Mouse (Mus musculus) megakaryocyte, embryonic 14.5 days (primary cell): Measurements from ENCODE around the gene Gm3047. TPM values are rescaled to one million over a fixed set of nuclear protein-coding genes. Genes with fewer than 3 reads are reported as not detected.
"Not testable (repeated sequence)": the region's sequence is repeated elsewhere in the genome, so short reads cannot be mapped to it uniquely, and the experiment has no call there.

Experiments used
- H3K27me3 ChIP-seq: replicated peaks from 2 replicates; pipeline ENCODE3; 2012; ENCODE audit warnings: inconsistent platforms
- H3K36me3 ChIP-seq: replicated peaks from 2 replicates; pipeline ENCODE3; 2012; ENCODE audit warnings: low read length, inconsistent platforms, mixed read lengths
- H3K4me1 ChIP-seq: 2 replicates; pipeline ENCODE4 v1.6.1; 2012; ENCODE audit warnings: inconsistent platforms
- H3K4me3 ChIP-seq: replicated peaks from 2 replicates; pipeline ENCODE3; 2012; ENCODE audit warnings: moderate library complexity, mild to moderate bottlenecking, inconsistent platforms
- H3K9me3 ChIP-seq: 2 replicates; pipeline ENCODE4 v1.6.1; 2012; ENCODE audit warnings: inconsistent platforms
- polyA plus RNA-seq: library from polyadenylated mRNA; stranded (reverse); fragments of >175 nt; gene quantifications from 2 replicates; pipeline ENCODE4 v1.2.3, GENCODE M21; 2012; ENCODE audit warnings: low replicate concordance; ENCODE audit not compliant: insufficient read depth

Gm3047 gene
- polyA plus RNA-seq: not detected in 2 replicates

DNA sequence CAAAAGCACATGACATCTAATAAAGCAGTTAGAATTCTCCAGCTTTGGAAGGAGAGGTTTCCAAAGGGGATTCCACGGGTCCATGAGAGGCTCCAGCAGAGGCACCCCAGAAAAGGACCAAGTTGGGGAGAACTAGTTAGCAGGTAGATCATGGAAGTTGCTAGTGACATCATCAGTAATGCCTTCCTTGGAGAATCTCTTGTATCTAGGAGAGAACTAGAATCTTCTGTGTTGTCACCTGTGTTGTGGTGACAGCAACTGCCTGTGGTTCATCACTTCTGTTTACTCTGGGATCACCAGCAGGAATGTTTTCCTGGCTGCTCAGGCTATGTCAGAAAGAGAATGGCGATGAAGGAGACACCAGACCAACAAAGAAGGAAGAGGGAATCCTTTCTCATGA, at the start of gene Gm3047:
Gm3047 (plus strand) TSS at position 301 of the 400 bp plus-strand sequence.
- not testable (repeated sequence) for H3K9me3 ChIP-seq, H3K4me3 ChIP-seq, H3K36me3 ChIP-seq, H3K27me3 ChIP-seq, H3K4me1 ChIP-seq

Other genes with a start within 250 kb of the Gm3047 start
- gene Gm3149, start 238.1 kb upstream of the Gm3047 start, polyA plus RNA-seq: not detected in 2 replicates
- not detected in 2 replicates for gene 2610042L04Rik, start 220.6 kb upstream of the Gm3047 start, polyA plus RNA-seq
- gene Gm3159, start 157.9 kb upstream of the Gm3047 start, polyA plus RNA-seq: not detected in 2 replicates
- not detected in 2 replicates for gene Gm3164, start 140.0 kb upstream of the Gm3047 start, polyA plus RNA-seq
- not detected in 2 replicates for gene Gm3173, start 124.4 kb upstream of the Gm3047 start, polyA plus RNA-seq
- not detected in 2 replicates for gene Gm3182, start 73.7 kb upstream of the Gm3047 start, polyA plus RNA-seq
- not detected in 2 replicates for gene Gm8159, start 76.9 kb downstream of the Gm3047 start, polyA plus RNA-seq
- not detected in 2 replicates for gene Gm3239, start 108.8 kb downstream of the Gm3047 start, polyA plus RNA-seq
- not detected in 2 replicates for gene Gm7876, start 153.8 kb downstream of the Gm3047 start, polyA plus RNA-seq
- gene Gm3252, start 171.4 kb downstream of the Gm3047 start, polyA plus RNA-seq: not detected in 2 replicates
- not detected in 2 replicates for gene Gm9602, start 220.9 kb downstream of the Gm3047 start, polyA plus RNA-seq